Mouse (Mus musculus) retina, adult 2 months (tissue): ENCODE measurements at regions not wholly inside any gene's neighbourhood (a gene's known extent, or its start where the extent isn't known, plus 50 kb on each side); places are given as distances from the start of the nearest gene placed in this dataset.
"Not testable (repeated sequence)": the region's sequence is repeated elsewhere in the genome, so short reads cannot be mapped to it uniquely, and the experiment has no call there.

Experiments
- DNase-seq: peaks from one replicate; pipeline ENCODE4 v3.0.0-alpha.2; 2012; ENCODE audit warnings: low read depth, low spot score

DNA sequence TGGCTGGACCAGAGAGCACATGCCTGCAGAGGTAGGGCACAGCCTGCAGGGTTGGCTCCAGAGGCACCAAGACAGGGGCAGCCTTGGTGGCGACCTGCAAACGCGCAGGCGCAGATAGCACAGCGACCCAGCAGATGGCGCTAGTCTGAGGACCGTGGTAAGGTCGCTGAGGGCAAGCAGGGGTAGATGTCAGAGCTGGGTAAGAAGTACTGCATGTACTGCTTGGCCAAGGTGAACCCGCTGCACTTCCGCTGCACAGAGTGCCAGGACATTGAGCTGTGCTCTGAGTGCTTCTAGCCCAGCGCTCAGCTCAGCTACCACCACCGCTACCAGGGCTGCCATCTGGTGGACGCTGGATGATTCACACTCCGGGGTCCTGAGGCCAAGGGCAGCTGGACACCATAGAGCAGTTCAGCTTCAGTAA lies 68.3 kb downstream of the Hsp90b1 start:
- DNase-seq: peak; percentile 38

DNA sequence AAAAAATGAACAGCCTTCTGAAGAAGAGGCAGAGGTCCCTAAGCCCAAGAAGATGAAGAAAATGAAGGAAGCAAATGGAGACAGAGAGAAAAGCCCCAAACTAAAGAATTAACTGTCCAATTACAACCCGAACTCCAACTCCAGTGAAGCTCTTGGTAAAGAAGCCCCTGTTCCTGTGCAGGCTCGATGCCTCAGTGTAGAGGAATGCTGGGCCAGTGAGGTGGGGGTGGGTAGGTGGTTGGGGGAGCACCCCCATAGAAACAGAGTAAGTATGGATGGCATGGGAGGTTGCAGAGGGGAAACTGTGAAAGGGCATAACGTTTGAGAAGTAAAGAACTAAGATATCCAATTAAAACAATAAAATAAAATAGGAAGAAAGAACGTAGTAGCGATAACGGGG lies 68.8 kb downstream of the Hsp90b1 start:
- DNase-seq: not testable (repeated sequence)

DNA sequence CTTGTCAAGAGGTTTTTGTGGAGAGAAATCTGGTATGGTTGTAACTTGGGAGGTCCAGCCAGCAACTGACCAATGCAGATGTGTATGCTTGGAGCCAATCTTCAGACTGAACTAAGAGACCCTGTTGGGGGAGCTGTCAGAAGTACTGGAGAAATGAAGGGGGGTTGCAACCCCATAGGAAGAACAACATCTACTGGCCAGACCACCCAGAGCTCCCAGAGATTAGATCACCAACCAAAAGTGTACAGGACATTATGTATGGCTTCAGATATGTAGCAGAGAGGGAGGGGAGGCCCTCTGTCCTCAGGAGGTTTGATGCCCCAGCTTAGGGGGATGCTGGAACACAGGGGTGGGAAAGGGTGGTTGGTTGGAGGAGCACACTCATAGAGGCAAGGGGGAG lies 78.6 kb downstream of the Hsp90b1 start:
- not testable (repeated sequence) for DNase-seq

GRCm38 (mm10) chr10:86617958-86618664 lies 87.2 kb downstream of the Hsp90b1 start:
- not testable (repeated sequence) for DNase-seq

DNA sequence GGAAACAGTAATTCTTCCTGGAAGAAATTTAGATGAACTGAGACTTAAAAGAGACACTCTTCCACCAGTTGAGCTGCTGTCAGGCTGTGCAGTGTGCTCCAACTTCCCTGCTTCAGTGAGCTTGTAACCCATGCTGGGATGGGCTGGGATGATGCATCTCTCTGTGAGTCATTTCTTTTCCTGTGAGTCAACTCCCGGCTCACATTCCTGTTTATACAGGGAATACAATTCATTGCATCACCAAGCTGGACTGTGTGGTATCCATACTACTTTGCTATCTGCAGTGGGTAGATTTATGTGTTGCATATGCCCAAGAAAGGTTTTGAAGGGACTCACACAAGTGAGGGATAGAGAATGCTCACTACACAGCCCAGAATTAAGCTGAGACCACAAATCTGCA lies 93.0 kb downstream of the Hsp90b1 start:
- not testable (repeated sequence) for DNase-seq

GRCm38 (mm10) chr10:86610027-86610426 lies 95.3 kb downstream of the Hsp90b1 start:
- not testable (repeated sequence) for DNase-seq

- not testable (repeated sequence) for DNase-seq
These were observed 102.1 kb upstream of the Syn3 start for GRCm38 (mm10) chr10:86600843-86601242.

DNA sequence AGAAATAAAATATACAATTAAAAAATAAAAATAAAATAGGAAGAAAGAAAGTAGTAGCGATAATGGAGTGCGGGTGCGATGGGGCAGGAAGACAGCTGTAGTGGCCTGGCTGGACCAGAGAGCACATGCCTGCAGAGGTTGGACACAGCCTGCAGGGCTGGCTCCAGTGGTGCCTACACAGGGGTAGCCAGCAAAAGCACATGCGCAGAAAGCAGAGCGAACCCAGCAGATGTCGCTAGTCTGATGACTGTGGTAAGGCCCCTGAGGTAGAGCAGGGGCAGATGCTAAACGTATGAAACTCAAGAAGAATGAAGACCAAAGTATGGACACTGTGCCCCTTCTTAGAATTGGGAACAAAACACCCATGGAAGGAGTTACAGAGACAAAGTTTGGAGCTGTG lies 101.3 kb upstream of the Syn3 start:
- not testable (repeated sequence) for DNase-seq

GRCm38 (mm10) chr10:86590211-86590610 lies 91.5 kb upstream of the Syn3 start:
- not testable (repeated sequence) for DNase-seq

GRCm38 (mm10) chr10:86566875-86567274 lies 68.2 kb upstream of the Syn3 start:
- DNase-seq: not testable (repeated sequence)

- no peak for DNase-seq
These were observed 57.1 kb upstream of the Syn3 start for GRCm38 (mm10) chr10:86555843-86556242.
